Mouse (Mus musculus) frontal cortex, postnatal 36 days (tissue): ENCODE data around the gene Mgat3.

Source experiments
- DNase-seq, 2 experiments: peaks; one replicate each; pipeline ENCODE4 v3.0.0; 2022; ENCODE audit warnings: low spot score in 2 of 2

The Mgat3 gene

GRCm38 (mm10) chr15:80225208-80225607 is 51.7 kb downstream of the Mgat3 start:
- DNase-seq, result peak; percentile 45 to 53

- peak in 1 of 2 experiments; percentile 23 for DNase-seq
These were observed 52.3 kb downstream of the Mgat3 start for GRCm38 (mm10) chr15:80225796-80226195.

- no peak for DNase-seq
These were observed 54.7 kb downstream of the Mgat3 start for GRCm38 (mm10) chr15:80228071-80228800.

GRCm38 (mm10) chr15:80232331-80232730 is 58.8 kb downstream of the Mgat3 start:
- no peak for DNase-seq

- no peak for DNase-seq
These were observed 59.5 kb downstream of the Mgat3 start for GRCm38 (mm10) chr15:80233053-80233452.

- DNase-seq, result peak; percentile 97 to 98
These were observed 60.4 kb downstream of the Mgat3 start, which contains the start of gene Mief1 for GRCm38 (mm10) chr15:80233733-80234509. Gene Mief1, plus strand, starts transcription at chr15:80234018.

GRCm38 (mm10) chr15:80235535-80235934 is 62.0 kb downstream of the Mgat3 start, which contains the start of gene AC140267.1:
Gene AC140267.1, plus strand, starts transcription at chr15:80235835.
- no peak for DNase-seq

- DNase-seq, result no peak
These were observed 74.6 kb downstream of the Mgat3 start for GRCm38 (mm10) chr15:80248135-80248534.

GRCm38 (mm10) chr15:80248596-80248995 is 75.1 kb downstream of the Mgat3 start:
- no peak for DNase-seq

GRCm38 (mm10) chr15:80249672-80250071 is 76.2 kb downstream of the Mgat3 start:
- DNase-seq, result no peak

GRCm38 (mm10) chr15:80250586-80250985 is 77.1 kb downstream of the Mgat3 start:
- DNase-seq, result no peak

- no peak for DNase-seq
These were observed 80.0 kb downstream of the Mgat3 start for GRCm38 (mm10) chr15:80253530-80253929.

GRCm38 (mm10) chr15:80254207-80254606 is 80.7 kb downstream of the Mgat3 start:
- no peak for DNase-seq

GRCm38 (mm10) chr15:80254847-80255645 is 81.5 kb downstream of the Mgat3 start, which contains the start of gene Atf4:
Gene Atf4, plus strand, starts transcription at chr15:80255184.
- DNase-seq, result peak; percentile 99 to 100

GRCm38 (mm10) chr15:80255646-80256121 is 82.2 kb downstream of the Mgat3 start:
- DNase-seq, result peak; percentile 53 to 57

- DNase-seq, result no peak
These were observed 82.7 kb downstream of the Mgat3 start for GRCm38 (mm10) chr15:80256242-80256641.

GRCm38 (mm10) chr15:80256656-80257601 is 83.4 kb downstream of the Mgat3 start:
- DNase-seq, result no peak

GRCm38 (mm10) chr15:80257602-80258239 is 84.2 kb downstream of the Mgat3 start:
- no peak for DNase-seq

GRCm38 (mm10) chr15:80258240-80259170 is 85.0 kb downstream of the Mgat3 start:
- DNase-seq, result peak in 1 of 2 experiments; percentile 27
